Mouse (Mus musculus) A20 (cell line): ENCODE measurements around the gene Rhoh.

Experiments used
- DNase-seq: peaks from one replicate; pipeline ENCODE4 v3.0.0-alpha.2; 2011; ENCODE audit warnings: low read depth, low spot score

Rhoh gene

GRCm38 (mm10) chr5:65891251-65891826, 30.3 kb downstream of the Rhoh start:
- peak; percentile 2 for DNase-seq

DNA sequence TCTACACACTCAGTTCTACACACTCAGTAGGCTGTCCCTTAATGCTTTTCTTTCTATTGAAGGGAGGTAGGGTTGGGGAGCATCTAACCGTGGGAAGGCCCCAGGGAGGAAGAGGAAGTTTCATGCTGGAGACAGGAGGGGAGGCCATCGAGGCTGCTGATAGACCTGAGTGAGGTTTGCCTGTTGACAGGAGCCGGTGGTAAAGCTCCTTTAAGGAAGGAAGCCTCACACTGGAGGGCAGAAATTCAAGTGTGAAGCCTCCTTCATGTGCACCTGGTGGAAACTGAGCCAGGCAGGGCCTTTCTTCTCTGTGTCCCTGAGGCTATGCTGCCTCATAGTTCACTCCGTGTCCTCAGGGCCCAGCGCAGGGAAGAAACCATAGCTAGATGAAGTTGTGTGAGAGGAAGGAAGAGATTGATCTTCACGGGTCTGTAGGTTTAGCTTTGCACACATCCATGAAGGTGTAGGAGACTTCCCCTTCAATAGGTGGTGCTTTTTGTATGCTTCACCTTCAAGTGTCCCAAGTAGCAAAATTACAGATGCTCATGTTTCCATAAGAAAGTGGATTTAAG, 34.2 kb downstream of the Rhoh start:
- peak; percentile 16 for DNase-seq

DNA sequence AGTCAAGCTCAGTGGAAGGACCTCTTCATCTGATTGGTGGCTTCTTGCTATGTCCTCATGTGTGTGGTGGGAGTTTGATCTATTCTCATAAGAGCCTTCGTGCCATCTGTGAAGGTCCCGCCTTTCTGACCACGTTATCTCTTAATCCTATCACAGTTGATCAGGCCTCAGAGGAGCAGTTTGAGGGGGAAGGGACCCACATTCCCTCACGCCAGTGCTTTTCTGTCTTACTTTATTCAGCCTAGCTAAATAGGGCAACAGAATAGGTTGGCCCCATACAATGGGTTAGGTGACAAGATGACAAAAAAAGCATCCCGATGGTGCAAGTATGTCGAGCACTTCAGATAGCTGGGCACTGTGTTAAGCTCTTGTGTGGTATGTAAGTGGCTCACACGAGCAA, 34.8 kb downstream of the Rhoh start:
- DNase-seq, result peak; percentile 13

DNA sequence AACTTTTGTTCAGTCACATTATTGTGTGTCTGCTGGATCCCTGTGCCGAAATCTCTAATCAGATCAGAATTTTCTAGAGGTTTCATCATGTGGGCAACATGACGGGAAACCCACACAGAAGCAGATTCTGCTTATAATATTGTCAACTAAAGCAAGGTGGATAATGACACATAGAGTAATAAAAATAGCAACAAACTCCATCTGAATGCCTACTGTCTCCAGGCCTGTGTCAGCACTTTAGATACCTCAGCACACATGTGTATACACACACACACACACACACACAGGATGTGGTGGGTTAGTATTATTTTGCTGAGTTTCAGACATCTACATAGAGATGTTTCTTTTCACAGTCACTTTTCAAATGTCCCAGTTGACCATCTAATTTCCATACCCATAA, 36.7 kb downstream of the Rhoh start:
- no peak for DNase-seq

DNA sequence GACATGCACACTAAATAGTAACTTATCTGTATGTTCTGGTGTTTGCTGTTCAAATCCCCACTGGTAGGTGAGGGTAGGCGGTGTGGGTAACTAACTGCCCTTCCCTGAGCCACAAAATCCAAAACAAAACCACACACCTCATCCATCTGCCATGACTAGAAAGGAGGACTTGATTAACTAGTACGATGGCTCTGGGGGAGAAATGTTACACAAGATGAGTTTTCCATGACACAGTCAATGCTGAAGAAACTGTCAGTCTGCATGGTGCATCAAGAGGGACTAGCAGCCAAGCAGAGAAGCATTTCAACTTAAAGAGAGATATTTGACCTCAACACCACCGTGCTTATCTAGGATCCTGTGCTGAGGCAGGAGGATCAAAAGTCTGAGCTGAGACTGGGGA, 37.7 kb downstream of the Rhoh start:
- DNase-seq, result no peak

DNA sequence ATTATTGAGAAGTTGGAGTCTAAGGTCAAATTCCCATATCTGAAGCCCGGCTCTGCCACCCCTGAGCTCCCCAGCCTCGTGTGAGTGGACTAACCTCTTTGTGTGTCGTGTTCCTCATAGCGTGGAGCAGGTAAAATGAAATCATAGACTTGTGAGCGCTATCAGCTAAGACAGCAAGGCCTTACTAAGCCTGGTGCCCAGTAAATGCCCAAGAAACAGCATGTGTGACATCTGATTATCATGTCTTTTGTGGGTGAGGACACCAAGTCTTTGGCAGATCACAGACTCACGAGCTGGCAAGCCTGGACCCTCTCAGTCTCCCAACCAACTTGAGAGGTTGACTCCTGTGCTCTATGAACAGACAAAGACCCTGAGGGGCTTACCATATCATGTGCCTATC, 39.1 kb downstream of the Rhoh start:
- no peak for DNase-seq

DNA sequence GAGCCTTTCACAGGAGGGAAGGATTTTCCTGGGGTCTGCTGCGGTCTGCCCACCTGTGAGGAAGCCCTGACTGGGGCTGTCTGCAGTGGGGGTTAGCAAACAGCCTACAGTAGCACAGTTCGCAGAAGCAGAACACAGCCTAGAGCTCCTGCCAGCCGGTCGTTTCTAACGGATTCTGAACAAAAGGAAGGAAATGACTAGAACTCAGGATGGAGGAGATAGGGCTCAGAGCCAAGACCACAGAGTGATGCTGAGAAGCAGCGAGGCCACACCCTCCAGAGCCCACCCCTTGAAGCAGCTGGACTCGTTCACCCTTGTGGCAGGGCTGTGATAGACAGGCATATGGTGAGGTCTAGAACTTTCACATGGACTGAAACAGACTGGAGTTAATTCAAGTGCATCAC, 39.9 kb downstream of the Rhoh start:
- no peak for DNase-seq

- no peak for DNase-seq
These were observed 40.9 kb downstream of the Rhoh start for GRCm38 (mm10) chr5:65901868-65902418.

- DNase-seq, result no peak
These were observed 41.8 kb downstream of the Rhoh start for GRCm38 (mm10) chr5:65902811-65903210.

- DNase-seq, result no peak
These were observed 43.5 kb downstream of the Rhoh start for GRCm38 (mm10) chr5:65904476-65904875.

DNA sequence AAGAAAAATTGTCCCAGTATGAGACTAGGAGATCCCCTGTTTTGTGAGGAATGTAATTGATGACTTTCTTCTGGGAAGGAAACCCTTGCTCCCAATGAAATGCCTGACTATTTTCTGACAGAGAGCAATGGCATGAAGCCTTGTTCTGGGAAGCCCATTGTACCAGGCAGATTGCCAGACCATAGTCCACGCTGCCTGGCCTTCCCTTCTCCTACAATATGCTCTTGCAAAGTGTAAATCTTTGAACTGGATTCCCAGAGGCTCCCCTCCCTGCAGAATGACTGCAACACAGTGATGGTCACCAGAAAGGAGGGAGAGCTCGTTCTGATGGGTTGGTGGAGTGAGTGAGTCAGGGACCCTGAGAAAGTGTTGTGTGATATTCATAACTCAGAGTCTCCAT, 47.7 kb downstream of the Rhoh start:
- no peak for DNase-seq

DNA sequence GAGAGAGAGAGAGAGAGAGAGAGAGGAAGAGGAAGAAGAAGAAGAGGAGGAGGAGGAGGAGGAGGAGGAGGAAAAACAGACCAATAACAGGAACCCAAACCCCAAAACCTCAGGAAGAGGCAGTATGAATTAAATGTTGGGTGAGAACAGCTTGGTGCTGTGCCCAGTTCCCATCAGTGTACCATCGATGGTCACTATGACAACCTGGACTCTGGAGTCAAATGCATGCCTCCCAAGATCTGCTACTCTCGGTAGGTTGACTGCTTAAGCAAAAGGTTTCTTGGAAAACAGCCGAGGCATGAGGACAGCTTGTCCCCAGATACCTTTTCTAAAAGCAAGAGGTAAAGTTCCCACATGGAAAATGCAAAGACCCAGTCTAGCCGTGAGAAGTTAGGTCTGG, 48.3 kb downstream of the Rhoh start:
- no peak for DNase-seq

- no peak for DNase-seq
These were observed 49.4 kb downstream of the Rhoh start for GRCm38 (mm10) chr5:65910398-65910797.

DNA sequence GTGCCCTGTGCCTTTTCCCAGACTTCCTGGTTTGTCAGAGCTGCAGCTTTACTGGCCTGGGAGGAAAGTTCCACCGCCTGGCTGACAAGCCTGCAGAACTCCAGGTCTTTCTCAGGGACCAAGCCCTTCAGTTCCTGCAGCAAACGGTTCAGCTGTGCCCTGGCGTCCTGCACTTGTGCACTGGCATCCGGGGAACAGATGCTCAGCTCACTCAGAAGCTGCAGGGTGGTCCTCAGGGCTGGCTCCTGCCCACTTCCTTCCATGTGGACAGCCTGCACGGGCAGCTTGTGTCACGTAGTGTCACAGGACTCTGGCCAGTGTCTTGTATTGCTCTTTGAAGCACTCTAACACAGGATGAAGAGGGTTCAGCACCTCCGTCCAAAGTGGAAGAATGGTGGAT, 50.7 kb downstream of the Rhoh start:
- DNase-seq, result no peak

- DNase-seq, result no peak
These were observed 51.2 kb downstream of the Rhoh start for GRCm38 (mm10) chr5:65912201-65912600.

- no peak for DNase-seq
These were observed 52.1 kb downstream of the Rhoh start for GRCm38 (mm10) chr5:65913126-65913525.

GRCm38 (mm10) chr5:65914342-65914741, 53.3 kb downstream of the Rhoh start:
- no peak for DNase-seq

DNA sequence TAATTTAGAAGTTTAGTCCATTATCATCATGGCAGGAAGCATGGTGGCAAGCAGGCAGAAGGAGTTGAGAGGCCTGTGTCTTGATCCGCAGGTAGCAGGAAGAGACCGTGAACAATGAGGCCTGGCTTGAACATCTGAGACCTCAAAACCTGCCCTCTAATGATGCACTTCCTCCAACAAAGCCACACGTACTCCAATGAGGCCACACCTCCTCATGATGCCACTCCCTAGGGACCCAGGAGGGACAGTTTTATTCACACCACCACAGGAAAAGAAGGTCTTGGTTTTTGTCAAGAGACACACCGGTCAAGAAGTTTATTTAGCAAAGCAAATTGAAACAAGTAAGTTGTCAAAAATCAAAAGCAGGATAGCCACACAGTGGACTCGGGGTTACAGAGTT, 55.9 kb downstream of the Rhoh start:
- no peak for DNase-seq

DNA sequence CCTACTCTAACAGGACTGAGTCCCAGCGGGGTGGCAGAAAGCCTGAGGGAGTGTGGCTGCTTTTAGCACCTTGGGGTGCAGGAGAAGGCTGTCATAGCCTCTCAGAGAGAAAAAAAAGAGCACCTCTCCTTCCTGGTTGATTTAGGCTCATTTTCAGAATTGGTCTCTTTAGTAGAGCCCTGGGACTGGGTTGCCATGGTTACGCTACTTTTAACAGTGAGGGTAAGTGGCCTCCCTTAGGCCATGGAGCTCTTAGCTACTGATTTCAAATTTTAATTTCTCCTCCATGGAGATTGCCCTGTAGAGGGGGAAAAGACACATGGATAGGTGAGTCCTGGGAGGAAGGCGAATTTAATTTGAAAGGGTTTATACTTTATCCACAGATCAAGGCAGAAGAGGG, 57.6 kb downstream of the Rhoh start:
- DNase-seq, result no peak

DNA sequence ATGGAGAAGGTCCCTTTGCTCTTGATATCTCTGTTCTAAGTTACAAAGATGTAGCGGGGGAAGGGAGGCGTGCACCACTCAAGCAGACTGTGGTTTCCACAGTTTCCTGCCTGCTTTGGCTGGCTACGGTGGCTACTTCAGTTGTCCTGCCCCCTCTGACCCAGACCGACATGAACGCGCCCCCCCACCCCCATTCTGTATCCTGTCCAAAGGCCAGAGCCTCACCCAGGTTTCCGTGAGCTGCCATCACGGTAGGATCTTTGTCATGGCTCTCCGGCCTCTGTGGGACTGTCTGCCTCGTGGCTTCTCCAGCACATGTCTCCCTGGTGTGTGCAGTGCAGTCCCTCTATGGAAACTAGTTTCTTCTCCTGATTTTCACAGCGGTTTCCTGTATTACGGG, 58.3 kb downstream of the Rhoh start:
- DNase-seq, result no peak

- no peak for DNase-seq
These were observed 58.9 kb downstream of the Rhoh start for GRCm38 (mm10) chr5:65919904-65920303.

- no peak for DNase-seq
These were observed 59.9 kb downstream of the Rhoh start for GRCm38 (mm10) chr5:65920701-65921426.
